16 mouse cellular contexts compared by ENCODE assay signal in genomic region chr11:102874801-102875334, GRCm38 (mm10). TPM values are rescaled to one million over a fixed set of nuclear protein-coding genes. Genes with fewer than 3 reads are reported as not detected.
DNase-seq lines count a peak whose midpoint lies in the region; ATAC-seq and TF ChIP-seq lines count a peak whose summit lies in the region.
"Had no signal": no experiment of that assay in that cellular context is flagged by ENCODE, and none has a peak within 500 bp of the region (broad histone marks: within the 10 kb centered on the region; RNA-seq: fewer than 3 reads in every experiment).

No protein-coding gene starts in this region.

- H3K4me2 ChIP-seq in kidney, postnatal 0 days (ENCODE audit: low read length) = no peak overlapping the region
- H3K4me2 ChIP-seq: hindbrain, embryonic 14.5 days; limb, embryonic 12.5 days had no signal

- no peaks in the 10 kb centered on the region for H3K27me3 ChIP-seq in kidney, postnatal 0 days (ENCODE audit: insufficient read depth, low read length)
- H3K27me3 ChIP-seq in cerebellum, adult 2 months (ENCODE audit: control insufficient read depth, insufficient read depth, low read length) = no peaks in the 10 kb centered on the region
- H3K27me3 ChIP-seq: limb, embryonic 12.5 days had no signal

- no peak for DNase-seq in kidney, postnatal 0 days (ENCODE audit: low spot score)
- no peak for DNase-seq in kidney, postnatal 14 days
- peak; percentile 83 to 84 for DNase-seq in cerebellum, adult 2 months
- peak in 1 of 2 experiments; percentile 80 for DNase-seq in layer of hippocampus, adult 2 months (ENCODE audit: low spot score in 2 of 2)
- peak; percentile 58 to 71 for DNase-seq in right cerebral cortex, postnatal 10 days (ENCODE audit: low spot score in 2 of 2)
- DNase-seq in adrenal gland, adult 2 months = no peak
- DNase-seq in urinary bladder, adult 18-20 months (ENCODE audit: low spot score in 2 of 2) = no peak
- no peak for DNase-seq in adrenal gland, postnatal 14 days
- DNase-seq: kidney, adult 18-20 months; liver, postnatal 0 days; thymus, adult 2 months had no signal

- TF ChIP-seq POLR2A in cerebellum, adult 2 months (IDR thresholded peaks at IDR 0.05; ENCODE audit: borderline replicate concordance, insufficient read depth, low read length) = peak; percentile 29; the same call in 1 of the 2 replicates

- no peak for TF ChIP-seq CTCF in kidney, postnatal 0 days (IDR thresholded peaks at IDR 0.05; ENCODE audit: low read depth)
- TF ChIP-seq CTCF in cerebellum, adult 2 months (IDR thresholded peaks at IDR 0.05; ENCODE audit: borderline replicate concordance, insufficient read depth, low read depth, low read length) = no peak
- TF ChIP-seq CTCF in layer of hippocampus, adult 2 months (conservative IDR thresholded peaks at IDR 0.05) = no peak

- H3K9me3 ChIP-seq in kidney, postnatal 0 days (replicated peaks; ENCODE audit: low read length) = no peaks in the 10 kb centered on the region
- H3K9me3 ChIP-seq: limb, embryonic 12.5 days had no signal

- no peak overlapping the region for H3K27ac ChIP-seq in kidney, postnatal 0 days
- peak overlapping the region; percentile 96 for H3K27ac ChIP-seq in cerebellum, adult 2 months (ENCODE audit: insufficient read depth, low read length)
- peak overlapping the region; percentile 86 for H3K27ac ChIP-seq in layer of hippocampus, adult 2 months
- H3K27ac ChIP-seq: hindbrain, embryonic 14.5 days; limb, embryonic 12.5 days had no signal

- 0 out of 2 replicates have a peak overlapping the region, but pooled peaks have one; percentile 18 for H3K9ac ChIP-seq in kidney, postnatal 0 days (ENCODE audit: low read depth, low read length)
- H3K9ac ChIP-seq: hindbrain, embryonic 14.5 days; limb, embryonic 12.5 days; liver, postnatal 0 days had no signal

- H3K4me3 ChIP-seq in kidney, postnatal 0 days (replicated peaks; ENCODE audit: low read depth, low read length) = no peak overlapping the region
- no peak overlapping the region for H3K4me3 ChIP-seq in cerebellum, adult 2 months (replicated peaks; ENCODE audit: insufficient read depth, low read depth, low read length)
- no peak overlapping the region; the same call in 1 of the 2 replicates for H3K4me3 ChIP-seq in layer of hippocampus, adult 2 months
- H3K4me3 ChIP-seq: limb, embryonic 12.5 days had no signal

- H3K4me1 ChIP-seq in kidney, postnatal 0 days (replicated peaks; ENCODE audit: insufficient read depth, low read length) = 0 out of 2 replicates have a peak, but pooled peaks cover 2% of the 10 kb centered on the region
- H3K4me1 ChIP-seq in cerebellum, adult 2 months (ENCODE audit: control insufficient read depth, insufficient read depth, low read length) = peaks cover 15% of the 10 kb centered on the region

- no peak for ATAC-seq in kidney, postnatal 0 days (replicated peaks; ENCODE audit: low FRiP score, low read depth)
- ATAC-seq: liver, postnatal 0 days had no signal

- WGBS in kidney, postnatal 0 days = 88% methylated on average over 7 of the region's 7 CpGs
- 11% methylated on average over 7 of the region's 7 CpGs for WGBS in cerebellum, adult 2 months

- H3K36me3 ChIP-seq in kidney, postnatal 0 days (ENCODE audit: insufficient read depth, low read length) = peaks cover 30% of the 10 kb centered on the region; the same call in 1 of the 2 replicates

RNA-seq across cellular contexts. Expression of gene Eftud2, which starts 5.9 kb away (rescaled TPM):
- 127 and 140 TPM in 2 replicates for polyA plus RNA-seq in kidney, postnatal 0 days (2015; fragmentation: Nextera tagmentation; extraction: Ambion mirVana)
- 89.9 and 102 TPM in 2 replicates for polyA plus RNA-seq in cerebellum, adult 2 months (2012; rRNA removed)
- total RNA-seq in layer of hippocampus, adult 2 months (2021) = 100 to 1,000 TPM; 129 to 139 TPM
- total RNA-seq in adrenal gland, adult 2 months (2021) = 10 to 100 TPM; 71.4 to 73.5 TPM
- 124 and 176 TPM in 2 replicates for polyA plus RNA-seq in adrenal gland, adult 2 months (2012; rRNA removed)
- total RNA-seq in adrenal gland, postnatal 14 days (2021) = 79.9 and 96.2 TPM in 2 replicates

RNA-seq across cellular contexts. Expression of gene Ccdc103, which starts 6.1 kb away (rescaled TPM):
- polyA plus RNA-seq in kidney, postnatal 0 days (2015; fragmentation: Nextera tagmentation; extraction: Ambion mirVana) = 1.8 and 2.1 TPM in 2 replicates
- polyA plus RNA-seq in cerebellum, adult 2 months (2012; rRNA removed) = 0.57 and 0.65 TPM in 2 replicates
- 1 to 10 TPM; 1.5 to 3.0 TPM for total RNA-seq in layer of hippocampus, adult 2 months (2021)
- under 1 TPM; 0.32 to 0.97 TPM for total RNA-seq in adrenal gland, adult 2 months (2021)
- 0.46 and 0.81 TPM in 2 replicates for polyA plus RNA-seq in adrenal gland, adult 2 months (2012; rRNA removed)
- 0.38 and 0.59 TPM in 2 replicates for total RNA-seq in adrenal gland, postnatal 14 days (2021)
- total RNA-seq: monocyte, adult 5-6 weeks had no signal
- polyA plus RNA-seq: thymus, adult 2 months had no signal

RNA-seq across cellular contexts. Expression of gene Fam187a, which starts 10.1 kb away (rescaled TPM):
- 0.11 TPM in 1 of 2 replicates, not detected in the other for polyA plus RNA-seq in kidney, postnatal 0 days (2015; fragmentation: Nextera tagmentation; extraction: Ambion mirVana)
- not detected in 2 replicates for polyA plus RNA-seq in cerebellum, adult 2 months (2012; rRNA removed)
- total RNA-seq in layer of hippocampus, adult 2 months (2021) = under 1 TPM in 1 of 2 experiments, not detected in 1; 0.37 TPM
- not detected for total RNA-seq in adrenal gland, adult 2 months (2021)
- not detected in 2 replicates for polyA plus RNA-seq in adrenal gland, adult 2 months (2012; rRNA removed)
- total RNA-seq in adrenal gland, postnatal 14 days (2021) = not detected in 2 replicates
- total RNA-seq: monocyte, adult 5-6 weeks had no signal
- polyA plus RNA-seq: limb, embryonic 12.5 days; liver, postnatal 0 days; thymus, adult 2 months had no signal

RNA-seq across cellular contexts. Expression of gene Gfap, which starts 25.8 kb away (rescaled TPM):
- 0.20 and 0.33 TPM in 2 replicates for polyA plus RNA-seq in kidney, postnatal 0 days (2015; fragmentation: Nextera tagmentation; extraction: Ambion mirVana)
- 207 and 211 TPM in 2 replicates for polyA plus RNA-seq in cerebellum, adult 2 months (2012; rRNA removed)
- total RNA-seq in layer of hippocampus, adult 2 months (2021) = 100 to 1,000 TPM; 332 to 341 TPM
- total RNA-seq in adrenal gland, adult 2 months (2021) = 1 to 10 TPM in 1 of 2 experiments, under 1 TPM in 1; 0.55 to 1.5 TPM
- 0.60 and 0.72 TPM in 2 replicates for polyA plus RNA-seq in adrenal gland, adult 2 months (2012; rRNA removed)
- 0.68 and 1.2 TPM in 2 replicates for total RNA-seq in adrenal gland, postnatal 14 days (2021)
- total RNA-seq: monocyte, adult 5-6 weeks had no signal

RNA-seq across cellular contexts. Expression of gene Higd1b, which starts 39.2 kb away (rescaled TPM):
- 2.9 and 3.0 TPM in 2 replicates for polyA plus RNA-seq in kidney, postnatal 0 days (2015; fragmentation: Nextera tagmentation; extraction: Ambion mirVana)
- 6.8 and 9.6 TPM in 2 replicates for polyA plus RNA-seq in cerebellum, adult 2 months (2012; rRNA removed)
- 1 to 10 TPM; 3.5 to 4.5 TPM for total RNA-seq in layer of hippocampus, adult 2 months (2021)
- 1 to 10 TPM in 1 of 2 experiments, under 1 TPM in 1; 0.66 to 2.9 TPM for total RNA-seq in adrenal gland, adult 2 months (2021)
- 2.0 and 2.8 TPM in 2 replicates for polyA plus RNA-seq in adrenal gland, adult 2 months (2012; rRNA removed)
- 3.8 and 4.1 TPM in 2 replicates for total RNA-seq in adrenal gland, postnatal 14 days (2021)
- total RNA-seq: MEL; monocyte, adult 5-6 weeks had no signal
- polyA plus RNA-seq: C2C12; limb, embryonic 12.5 days; liver, postnatal 0 days had no signal

Comparison
In these comparisons a context has a peak if more than half of its experiments do, and no peak if none do; other contexts are left out.
1. DNase-seq: peak in cerebellum, adult 2 months (2 of 2) and right cerebral cortex, postnatal 10 days (2 of 2); none in kidney, postnatal 0 days (single experiment), kidney, postnatal 14 days (single experiment), adrenal gland, adult 2 months (single experiment), urinary bladder, adult 18-20 months (0 of 2) and adrenal gland, postnatal 14 days (single experiment).